Mouse (Mus musculus): Measurements from ENCODE around the gene Pim1.

- TF ChIP-seq ZNF384 (IDR thresholded peaks at IDR 0.05; ENCODE audit: low read depth, low read length) (no peak), CHD2 (IDR thresholded peaks at IDR 0.05; ENCODE audit: low read depth, low read length) (no peak), HCFC1 (IDR thresholded peaks at IDR 0.05; ENCODE audit: borderline replicate concordance, insufficient read depth, low read length) (no peak)
These were observed 41.3 kb downstream of the Pim1 start for GRCm38 (mm10) chr17:29531757-29532384.

Data from ES-E14 (cell line).